Mouse (Mus musculus) intestine, postnatal 0 days (tissue): ENCODE results near the gene Itih5. TPM values are rescaled to one million over a fixed set of nuclear protein-coding genes. Genes with fewer than 3 reads are reported as not detected.
A peak's percentile ranks its signal among the peaks of the same experiment; 100 is the strongest.

ENCODE experiments used
- ATAC-seq: fragments of 200-750 bp; cut with Nextera tagmentation; 2 replicates; pipeline ENCODE4 v1.8.0; 2017; ENCODE audit warnings: mild to moderate bottlenecking, moderate TSS enrichment, moderate library complexity
- H3K27ac ChIP-seq: fragments of 300-500 bp; sonication (generic); 2 replicates; pipeline ENCODE4 v1.5.1; 2014; ENCODE audit warnings: mild to moderate bottlenecking, low read depth, low read length, moderate library complexity
- H3K27me3 ChIP-seq: fragments of 300-500 bp; sonication (generic); replicated peaks from 2 replicates; pipeline ENCODE4 v1.6.1; 2014; ENCODE audit warnings: low read length, mixed read lengths; ENCODE audit not compliant: control insufficient read depth, insufficient read depth
- H3K36me3 ChIP-seq: fragments of 300-500 bp; sonication (generic); 2 replicates; pipeline ENCODE4 v1.6.1; 2014; ENCODE audit warnings: mild to moderate bottlenecking, moderate library complexity; ENCODE audit not compliant: control insufficient read depth, insufficient read depth
- H3K4me1 ChIP-seq: fragments of 300-500 bp; sonication (generic); replicated peaks from 2 replicates; pipeline ENCODE4 v1.6.1; 2014; ENCODE audit warnings: antibody characterized with exemption, low read length, mixed read lengths; ENCODE audit not compliant: control insufficient read depth, insufficient read depth
- H3K4me2 ChIP-seq: fragments of 300-500 bp; sonication (generic); replicated peaks from 2 replicates; pipeline ENCODE4 v1.6.1; 2014; ENCODE audit warnings: low read depth, mild to moderate bottlenecking, moderate library complexity
- H3K4me3 ChIP-seq: fragments of 300-500 bp; sonication (generic); 2 replicates; pipeline ENCODE4 v1.5.1; 2014; ENCODE audit warnings: low read depth, low read length
- H3K9ac ChIP-seq: fragments of 300-500 bp; sonication (generic); 2 replicates; pipeline ENCODE4 v1.6.1; 2014; ENCODE audit warnings: mild to moderate bottlenecking, low read depth, low read length
- H3K9me3 ChIP-seq: fragments of 300-500 bp; sonication (generic); 2 replicates; pipeline ENCODE4 v1.6.1; 2016; ENCODE audit warnings: mixed run types; ENCODE audit not compliant: control insufficient read depth
- CTCF ChIP-seq: sonication (generic); IDR thresholded peaks from 2 replicates; pipeline ENCODE4 v1.5.1; 2016; ENCODE audit warnings: low read depth, mild to moderate bottlenecking, control low read depth, antibody characterized with exemption, moderate library complexity
- WGBS: fragments of 180-500 bp; shearing (Covaris S2); extraction: QIAGEN DNeasy Blood & Tissue Kit; methylation state at CpG from one replicate; pipeline ENCODE4 v1.1.7; 2014; 5-methylcytosine and 5-hydroxymethylcytosine counted together
- polyA plus RNA-seq: library from polyadenylated mRNA; unstranded; fragments of >200 nt; fragmentation: Nextera tagmentation; extraction: Ambion mirVana; gene quantifications from 2 replicates; pipeline ENCODE4 v1.2.1, GENCODE M21; 2015

The Itih5 gene
- polyA plus RNA-seq, 1 experiment from 2014 or later = 14.2 TPM

DNA sequence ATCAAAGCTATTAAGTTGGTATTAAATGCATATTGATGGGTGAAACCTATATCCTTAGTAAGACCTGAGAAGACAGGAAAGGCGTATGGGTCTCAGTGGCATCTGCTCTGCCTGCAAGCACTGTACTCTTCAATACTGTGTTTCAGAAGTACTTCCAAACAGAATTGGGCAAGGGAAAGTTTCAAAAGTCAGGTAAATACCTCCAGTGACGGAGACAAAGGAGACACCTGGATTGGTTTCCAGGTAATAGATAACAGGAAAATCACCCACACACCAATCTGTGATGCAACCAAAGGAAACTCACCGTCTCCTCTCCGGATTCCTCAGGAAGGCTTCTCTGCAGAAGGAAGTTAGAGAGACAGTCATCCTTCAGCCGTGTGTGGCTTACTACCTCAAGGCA, 25.9 kb upstream of the Itih5 start:
- 81% methylated on average over 5 of the region's 5 CpGs for WGBS
- no peaks in the 10 kb centered on the region for H3K27me3 ChIP-seq

DNA sequence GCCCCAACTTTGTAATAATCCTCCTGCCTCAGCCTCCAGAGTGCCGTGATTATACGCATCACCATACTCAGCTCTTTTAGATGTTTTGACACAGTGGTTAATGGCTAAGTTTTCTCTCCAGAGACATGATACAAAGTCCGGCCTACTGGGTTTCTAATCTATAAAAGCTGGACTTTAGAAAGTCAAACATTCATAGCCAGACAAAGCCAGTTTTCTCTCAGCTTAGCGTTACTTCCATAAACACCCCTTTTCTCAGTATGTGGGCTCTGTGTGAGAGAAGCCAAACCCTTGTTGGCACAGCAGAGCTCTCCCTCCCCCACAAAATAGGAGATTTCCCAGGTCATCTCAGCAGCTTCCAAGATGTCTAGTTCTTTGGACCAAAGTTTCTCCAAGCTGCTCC, 24.8 kb upstream of the Itih5 start:
- no peak overlapping the region for H3K4me2 ChIP-seq
- H3K36me3 ChIP-seq = no peaks in the 10 kb centered on the region
- H3K9me3 ChIP-seq = no peaks in the 10 kb centered on the region
- 51% methylated on average over 4 of the region's 4 CpGs for WGBS
- H3K27me3 ChIP-seq = no peaks in the 10 kb centered on the region
- no peak for TF ChIP-seq CTCF
- no peaks in the 10 kb centered on the region for H3K4me1 ChIP-seq
- H3K4me3 ChIP-seq = no peak overlapping the region
- H3K9ac ChIP-seq = no peak overlapping the region
- ATAC-seq = peak; percentile 41; the same call in 1 of the 2 replicates
- no peak overlapping the region for H3K27ac ChIP-seq

More for the DNA sequence above, 25.9 kb upstream of the Itih5 start:
- Histone ChIP-seq H3K36me3 (no peaks in the 10 kb centered on the region), H3K4me2 (no peak overlapping the region), H3K27ac (no peak overlapping the region), H3K4me1 (no peaks in the 10 kb centered on the region), H3K9me3 (no peaks in the 10 kb centered on the region), H3K4me3 (no peak overlapping the region), H3K9ac (no peak overlapping the region)
- TF ChIP-seq CTCF = no peak
- ATAC-seq = no peak

DNA sequence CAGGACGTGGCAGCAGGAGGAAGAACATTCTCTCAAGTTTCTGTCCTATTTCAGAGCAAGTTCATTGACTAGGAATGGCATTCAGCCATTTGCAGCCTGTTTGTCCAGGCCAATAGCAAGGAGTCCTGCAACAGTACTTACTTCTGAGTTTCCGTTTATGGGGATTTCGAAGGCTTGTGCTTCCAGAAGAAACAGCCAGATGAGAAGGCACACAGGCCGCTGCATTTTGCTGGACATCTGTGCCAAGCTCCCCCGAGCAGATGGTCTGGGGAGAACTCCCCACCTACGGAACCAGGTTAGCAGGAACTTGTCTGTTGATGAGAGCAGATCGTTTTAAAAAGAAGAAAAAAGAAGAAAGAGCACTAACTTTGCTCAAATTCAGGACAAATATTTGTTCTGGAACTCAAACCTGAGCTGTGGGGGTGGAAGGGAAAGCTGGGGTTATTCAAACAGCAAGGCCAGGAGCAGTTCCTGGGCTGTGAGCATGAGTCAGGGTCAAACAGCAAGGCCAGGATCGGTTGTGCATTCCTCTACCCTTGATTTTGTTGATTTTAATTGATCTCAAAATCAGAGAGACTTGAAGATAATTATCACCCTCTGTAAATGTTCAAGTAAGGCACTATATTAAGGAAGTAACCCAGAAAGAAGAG, 22.9 kb upstream of the Itih5 start:
- TF ChIP-seq CTCF = no peak
- Histone ChIP-seq H3K27ac (no peak overlapping the region), H3K9me3 (no peaks in the 10 kb centered on the region), H3K36me3 (no peaks in the 10 kb centered on the region), H3K4me3 (no peak overlapping the region), H3K4me1 (no peaks in the 10 kb centered on the region), H3K9ac (no peak overlapping the region), H3K27me3 (no peaks in the 10 kb centered on the region), H3K4me2 (no peak overlapping the region)
- WGBS = 47% methylated on average over 8 of the region's 8 CpGs
- ATAC-seq = no peak

DNA sequence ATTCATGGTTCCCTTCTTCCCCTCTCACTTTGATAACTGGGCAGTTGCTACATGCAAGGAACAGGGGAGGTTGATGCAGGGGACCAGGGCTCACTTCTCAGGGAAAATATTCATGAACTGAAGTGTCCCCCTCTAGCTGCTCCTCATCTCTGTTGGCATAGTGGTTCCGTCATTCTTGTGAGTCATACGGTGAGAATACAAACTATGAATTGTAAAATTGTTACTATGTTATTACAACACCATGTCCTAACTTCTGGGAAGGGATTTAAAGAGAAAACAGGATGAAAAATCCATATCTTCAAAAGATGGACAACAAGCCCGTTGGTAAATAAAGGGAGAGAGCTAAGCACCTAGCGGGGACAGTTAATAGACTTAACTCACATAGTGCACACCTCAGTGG, 22.1 kb upstream of the Itih5 start, which contains the start of gene Itih2:
Gene Itih2, minus strand, starts transcription at position 101 of the 400 bp plus-strand sequence.
- H3K4me1 ChIP-seq = no peaks in the 10 kb centered on the region
- no peak for TF ChIP-seq CTCF
- no peak for ATAC-seq
- no peak within 1 kb of the TSS for H3K27ac ChIP-seq
- no peak within 1 kb of the TSS for H3K4me2 ChIP-seq
- no peaks in the 10 kb centered on the region for H3K36me3 ChIP-seq
- H3K4me3 ChIP-seq = no peak within 1 kb of the TSS
- WGBS = 79% methylated on average over 4 of the region's 4 CpGs
- no peaks in the 10 kb centered on the region for H3K9me3 ChIP-seq
- no peak within 1 kb of the TSS for H3K9ac ChIP-seq
- H3K27me3 ChIP-seq = no peaks in the 10 kb centered on the region

DNA sequence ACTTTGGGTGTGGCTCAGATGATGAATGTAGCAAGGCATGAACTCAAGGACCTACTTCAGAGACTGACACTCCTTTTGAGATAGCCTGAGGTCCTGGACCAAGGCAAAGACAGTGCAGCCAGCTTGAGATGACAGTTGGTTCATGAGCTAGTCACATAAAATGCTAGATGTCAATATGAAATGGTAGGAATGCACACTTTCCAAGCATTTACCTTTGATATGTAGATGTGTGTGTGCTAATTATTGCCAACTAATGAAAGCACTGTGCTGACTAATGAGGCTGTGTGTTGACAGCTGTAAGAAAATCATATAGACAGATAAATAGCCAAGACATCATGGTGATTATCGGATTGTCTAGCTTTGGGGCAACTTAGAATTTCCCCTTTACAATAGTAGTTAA, 21.2 kb upstream of the Itih5 start:
- TF ChIP-seq CTCF = no peak
- Histone ChIP-seq H3K27ac (no peak overlapping the region), H3K4me2 (no peak overlapping the region), H3K4me3 (no peak overlapping the region), H3K36me3 (no peaks in the 10 kb centered on the region), H3K4me1 (no peaks in the 10 kb centered on the region), H3K27me3 (no peaks in the 10 kb centered on the region), H3K9me3 (no peaks in the 10 kb centered on the region), H3K9ac (no peak overlapping the region)
- ATAC-seq = no peak
- 88% methylated on average over 1 of the region's 1 CpGs for WGBS

DNA sequence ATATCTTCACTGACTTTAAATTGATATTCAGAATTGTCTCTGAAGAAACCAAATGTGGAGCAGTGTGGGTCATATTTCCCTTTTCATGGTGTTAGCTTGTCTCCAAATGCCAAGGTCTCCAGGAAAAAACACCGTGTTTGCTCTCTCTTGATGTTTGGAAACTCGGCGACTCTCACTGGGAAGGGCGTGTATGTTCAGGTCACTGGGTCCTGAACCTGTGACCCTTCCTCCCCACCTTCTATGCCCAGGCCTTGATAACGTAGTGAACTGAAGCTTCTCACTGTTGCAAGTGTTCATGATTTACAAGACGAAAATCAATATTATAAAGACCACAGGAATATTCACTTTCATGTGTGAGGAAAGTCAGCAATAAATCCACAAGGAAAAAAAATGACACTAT, 19.4 kb upstream of the Itih5 start:
- H3K27ac ChIP-seq = no peak overlapping the region
- no peak overlapping the region for H3K4me2 ChIP-seq
- TF ChIP-seq CTCF = no peak
- H3K4me1 ChIP-seq = no peaks in the 10 kb centered on the region
- H3K9me3 ChIP-seq = no peaks in the 10 kb centered on the region
- ATAC-seq = no peak
- H3K4me3 ChIP-seq = no peak overlapping the region
- H3K27me3 ChIP-seq = no peaks in the 10 kb centered on the region
- WGBS = 35% methylated on average over 6 of the region's 6 CpGs
- H3K36me3 ChIP-seq = no peaks in the 10 kb centered on the region
- H3K9ac ChIP-seq = no peak overlapping the region
